Mouse (Mus musculus): ENCODE measurements around the gene Olfr1427. TPM values are rescaled to one million over a fixed set of nuclear protein-coding genes. Genes with fewer than 3 reads are reported as not detected.
"Not testable (repeated sequence)": the region's sequence is repeated elsewhere in the genome, so short reads cannot be mapped to it uniquely, and the experiment has no call there.

Olfr1427 gene
- polyA plus RNA-seq, 1 experiment: not detected

DNA sequence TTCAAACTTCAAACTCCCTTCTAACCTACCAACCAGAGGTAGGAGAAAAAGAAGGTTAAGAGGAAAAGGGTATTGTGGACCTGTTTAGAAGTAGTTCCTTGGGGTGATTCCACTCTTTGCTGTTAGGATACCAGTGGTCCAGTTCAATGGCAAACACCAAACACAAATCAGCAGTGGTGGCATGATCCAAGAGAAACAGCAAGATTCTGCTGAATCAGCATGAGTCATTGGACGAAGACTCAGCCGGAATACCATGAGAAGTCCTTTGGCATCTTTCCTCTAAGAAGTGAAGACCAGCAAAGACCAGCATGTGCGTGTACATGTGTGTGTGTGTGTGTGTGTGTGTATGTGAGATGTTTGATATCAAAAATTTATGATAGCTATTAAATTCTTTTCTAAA is 13.3 kb upstream of the Olfr1427 start:
- Histone ChIP-seq H3K27me3 (ENCODE audit: control insufficient read depth, insufficient read depth, insufficient read length) (no peaks in the 10 kb centered on the region), H3K79me2 (ENCODE audit: control insufficient read depth, insufficient read depth) (no peaks in the 10 kb centered on the region), H3K4me2 (ENCODE audit: low read depth) (no peak overlapping the region), H3ac (ENCODE audit: control insufficient read depth, insufficient read length) (no peak overlapping the region), H3K36me3 (ENCODE audit: control insufficient read depth, insufficient read depth) (no peaks in the 10 kb centered on the region), H3K4me3 (no peak overlapping the region)
- TF ChIP-seq TCF3 (IDR thresholded peaks at IDR 0.05; ENCODE audit: insufficient read length, low read depth) (no peak), CEBPB (IDR thresholded peaks at IDR 0.05; ENCODE audit: insufficient read depth, poor library complexity, severe bottlenecking) (no peak), MYOD1 (IDR thresholded peaks at IDR 0.05; ENCODE audit: control insufficient read depth in 1 of 3, insufficient read length in 2 of 3, low read depth in 2 of 3) (no peak), SRF (IDR thresholded peaks at IDR 0.05; ENCODE audit: control insufficient read depth, insufficient read length, low read depth) (no peak), MYOG (IDR thresholded peaks at IDR 0.05; ENCODE audit: control insufficient read depth in 1 of 3, insufficient read depth in 1 of 3, insufficient read length in 2 of 3, low read depth in 2 of 3) (no peak), POLR2AphosphoS2 (IDR thresholded peaks at IDR 0.05; ENCODE audit: insufficient read length, low read depth) (no peak)

DNA sequence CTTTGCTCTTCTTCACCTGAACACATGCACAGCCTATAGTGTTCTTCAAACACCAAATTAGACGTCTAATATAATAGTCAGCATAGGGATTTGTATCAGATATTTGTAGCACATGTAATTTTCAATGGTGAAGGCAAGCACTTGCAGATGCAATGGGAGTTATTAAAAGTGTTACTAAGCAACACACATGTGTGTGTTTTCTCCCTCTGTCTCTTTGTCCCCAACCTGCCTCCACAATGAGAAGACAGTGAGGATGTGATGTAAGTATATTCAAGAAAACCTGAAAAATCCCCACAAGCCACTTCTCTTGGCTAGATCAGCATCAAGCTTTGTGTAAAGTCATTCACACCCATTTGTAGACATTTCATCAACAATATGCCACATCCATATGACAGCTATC is 12.7 kb upstream of the Olfr1427 start, which contains the start of gene Olfr1428:
Gene Olfr1428, minus strand, starts transcription at position 101 of the 400 bp plus-strand sequence.
- H3ac ChIP-seq (ENCODE audit: control insufficient read depth, insufficient read length): no peak within 1 kb of the TSS
- H3K79me2 ChIP-seq (ENCODE audit: control insufficient read depth, insufficient read depth): no peaks in the 10 kb centered on the region
- H3K4me2 ChIP-seq (ENCODE audit: low read depth): no peak within 1 kb of the TSS
- no peaks in the 10 kb centered on the region for H3K27me3 ChIP-seq (ENCODE audit: control insufficient read depth, insufficient read depth, insufficient read length)
- no peak for TF ChIP-seq USF1 (IDR thresholded peaks at IDR 0.05; ENCODE audit: low read depth)
- TF ChIP-seq CEBPB (IDR thresholded peaks at IDR 0.05; ENCODE audit: insufficient read depth, poor library complexity, severe bottlenecking): no peak
- TF ChIP-seq SRF (IDR thresholded peaks at IDR 0.05; ENCODE audit: control insufficient read depth, insufficient read length, low read depth): no peak
- no peak for TF ChIP-seq MAX (IDR thresholded peaks at IDR 0.05; ENCODE audit: low read depth)
- TF ChIP-seq TCF3 (IDR thresholded peaks at IDR 0.05; ENCODE audit: insufficient read length, low read depth): no peak
- TF ChIP-seq MYOD1 (IDR thresholded peaks at IDR 0.05; ENCODE audit: control insufficient read depth in 1 of 3, insufficient read length in 2 of 3, low read depth in 2 of 3): no peak
- TF ChIP-seq TCF12 (IDR thresholded peaks at IDR 0.05; ENCODE audit: insufficient read depth, poor library complexity, severe bottlenecking): no peak
- TF ChIP-seq POLR2A (IDR thresholded peaks at IDR 0.05; ENCODE audit: insufficient read length, low read depth): no peak
- no peak for TF ChIP-seq POLR2AphosphoS2 (IDR thresholded peaks at IDR 0.05; ENCODE audit: insufficient read length, low read depth)
- TF ChIP-seq MYOG (IDR thresholded peaks at IDR 0.05; ENCODE audit: control insufficient read depth in 1 of 3, insufficient read depth in 1 of 3, insufficient read length in 2 of 3, low read depth in 2 of 3): no peak
- TF ChIP-seq E2F4 (IDR thresholded peaks at IDR 0.05; ENCODE audit: insufficient read depth): no peak
- no peak for TF ChIP-seq REST (IDR thresholded peaks at IDR 0.05; ENCODE audit: insufficient read depth, insufficient read length)
- no peaks in the 10 kb centered on the region for H3K36me3 ChIP-seq (ENCODE audit: control insufficient read depth, insufficient read depth)
- H3K4me3 ChIP-seq: no peak within 1 kb of the TSS

- H3K4me2 ChIP-seq (ENCODE audit: low read depth): no peak overlapping the region
- H3K4me3 ChIP-seq: no peak overlapping the region
- H3K79me2 ChIP-seq (ENCODE audit: control insufficient read depth, insufficient read depth): no peaks in the 10 kb centered on the region
- TF ChIP-seq MAX (IDR thresholded peaks at IDR 0.05; ENCODE audit: low read depth): no peak
- TF ChIP-seq POLR2A (IDR thresholded peaks at IDR 0.05; ENCODE audit: insufficient read length, low read depth): no peak
- no peak for TF ChIP-seq REST (IDR thresholded peaks at IDR 0.05; ENCODE audit: insufficient read depth, insufficient read length)
- TF ChIP-seq TCF12 (IDR thresholded peaks at IDR 0.05; ENCODE audit: insufficient read depth, poor library complexity, severe bottlenecking): no peak
- TF ChIP-seq POLR2AphosphoS2 (IDR thresholded peaks at IDR 0.05; ENCODE audit: insufficient read length, low read depth): no peak
- TF ChIP-seq MYOG (IDR thresholded peaks at IDR 0.05; ENCODE audit: control insufficient read depth in 1 of 3, insufficient read depth in 1 of 3, insufficient read length in 2 of 3, low read depth in 2 of 3): no peak
- TF ChIP-seq CEBPB (IDR thresholded peaks at IDR 0.05; ENCODE audit: insufficient read depth, poor library complexity, severe bottlenecking): no peak
- no peak for TF ChIP-seq SRF (IDR thresholded peaks at IDR 0.05; ENCODE audit: control insufficient read depth, insufficient read length, low read depth)
- TF ChIP-seq E2F4 (IDR thresholded peaks at IDR 0.05; ENCODE audit: insufficient read depth): no peak
- TF ChIP-seq TCF3 (IDR thresholded peaks at IDR 0.05; ENCODE audit: insufficient read length, low read depth): no peak
- no peak for TF ChIP-seq MYOD1 (IDR thresholded peaks at IDR 0.05; ENCODE audit: control insufficient read depth in 1 of 3, insufficient read length in 2 of 3, low read depth in 2 of 3)
- TF ChIP-seq USF1 (IDR thresholded peaks at IDR 0.05; ENCODE audit: low read depth): no peak
- H3K27me3 ChIP-seq (ENCODE audit: control insufficient read depth, insufficient read depth, insufficient read length): no peaks in the 10 kb centered on the region
- H3ac ChIP-seq (ENCODE audit: control insufficient read depth, insufficient read length): no peak overlapping the region
- no peaks in the 10 kb centered on the region for H3K36me3 ChIP-seq (ENCODE audit: control insufficient read depth, insufficient read depth)
Observed at GRCm38 (mm10) chr19:12113807-12114206, 10.7 kb upstream of the Olfr1427 start.

DNA sequence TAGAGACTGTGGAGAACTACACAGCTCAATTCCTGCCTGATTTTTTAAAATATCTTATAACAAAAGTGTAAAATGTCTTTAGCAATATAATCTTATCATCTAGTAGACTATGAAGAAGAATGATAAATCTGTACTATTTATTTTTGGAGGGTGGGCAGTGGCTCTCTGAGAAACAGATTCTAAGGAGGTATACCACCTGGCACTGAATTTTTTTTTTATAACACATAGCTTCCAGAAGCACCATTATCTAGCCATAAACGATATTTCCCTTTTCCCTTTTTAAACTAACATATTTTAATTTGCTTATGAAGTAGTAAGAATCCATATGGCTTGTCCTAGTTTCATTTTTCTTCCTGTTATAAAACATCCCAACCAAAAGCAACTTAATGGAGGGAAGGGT is 1.4 kb upstream of the Olfr1427 start:
- no peaks in the 10 kb centered on the region for H3K36me3 ChIP-seq (ENCODE audit: control insufficient read depth, insufficient read depth)
- H3K4me2 ChIP-seq (ENCODE audit: low read depth): no peak overlapping the region
- H3ac ChIP-seq (ENCODE audit: control insufficient read depth, insufficient read length): no peak overlapping the region
- H3K27me3 ChIP-seq (ENCODE audit: control insufficient read depth, insufficient read depth, insufficient read length): no peaks in the 10 kb centered on the region
- TF ChIP-seq MAX (IDR thresholded peaks at IDR 0.05; ENCODE audit: low read depth) (no peak), CEBPB (IDR thresholded peaks at IDR 0.05; ENCODE audit: insufficient read depth, poor library complexity, severe bottlenecking) (no peak), POLR2AphosphoS2 (IDR thresholded peaks at IDR 0.05; ENCODE audit: insufficient read length, low read depth) (no peak), POLR2A (IDR thresholded peaks at IDR 0.05; ENCODE audit: insufficient read length, low read depth) (no peak)
- no peak overlapping the region for H3K4me3 ChIP-seq
- H3K79me2 ChIP-seq (ENCODE audit: control insufficient read depth, insufficient read depth): no peaks in the 10 kb centered on the region

- no peaks in the 10 kb centered on the region for H3K27me3 ChIP-seq (ENCODE audit: control insufficient read depth, insufficient read depth, insufficient read length)
- H3K36me3 ChIP-seq (ENCODE audit: control insufficient read depth, insufficient read depth): no peaks in the 10 kb centered on the region
- H3ac ChIP-seq (ENCODE audit: control insufficient read depth, insufficient read length): no peak within 1 kb of the TSS
- no peak within 1 kb of the TSS for H3K4me3 ChIP-seq
- H3K4me2 ChIP-seq (ENCODE audit: low read depth): no peak within 1 kb of the TSS
- TF ChIP-seq SRF (IDR thresholded peaks at IDR 0.05; ENCODE audit: control insufficient read depth, insufficient read length, low read depth): no peak
- no peak for TF ChIP-seq REST (IDR thresholded peaks at IDR 0.05; ENCODE audit: insufficient read depth, insufficient read length)
- TF ChIP-seq CEBPB (IDR thresholded peaks at IDR 0.05; ENCODE audit: insufficient read depth, poor library complexity, severe bottlenecking): no peak
- no peak for TF ChIP-seq MYOG (IDR thresholded peaks at IDR 0.05; ENCODE audit: control insufficient read depth in 1 of 3, insufficient read depth in 1 of 3, insufficient read length in 2 of 3, low read depth in 2 of 3)
- no peak for TF ChIP-seq USF1 (IDR thresholded peaks at IDR 0.05; ENCODE audit: low read depth)
- TF ChIP-seq POLR2A (IDR thresholded peaks at IDR 0.05; ENCODE audit: insufficient read length, low read depth): no peak
- no peak for TF ChIP-seq TCF12 (IDR thresholded peaks at IDR 0.05; ENCODE audit: insufficient read depth, poor library complexity, severe bottlenecking)
- no peak for TF ChIP-seq MAX (IDR thresholded peaks at IDR 0.05; ENCODE audit: low read depth)
- no peak for TF ChIP-seq MYOD1 (IDR thresholded peaks at IDR 0.05; ENCODE audit: control insufficient read depth in 1 of 3, insufficient read length in 2 of 3, low read depth in 2 of 3)
- TF ChIP-seq POLR2AphosphoS2 (IDR thresholded peaks at IDR 0.05; ENCODE audit: insufficient read length, low read depth): no peak
- TF ChIP-seq TCF3 (IDR thresholded peaks at IDR 0.05; ENCODE audit: insufficient read length, low read depth): no peak
- TF ChIP-seq E2F4 (IDR thresholded peaks at IDR 0.05; ENCODE audit: insufficient read depth): no peak
- no peaks in the 10 kb centered on the region for H3K79me2 ChIP-seq (ENCODE audit: control insufficient read depth, insufficient read depth)
Observed at GRCm38 (mm10) chr19:12091913-12092312, 11.2 kb downstream of the Olfr1427 start, which contains the start of gene Olfr1426. Gene Olfr1426 (minus strand): TSS chr19:12092013.

- not testable (repeated sequence) for H3K79me2 ChIP-seq (ENCODE audit: control insufficient read depth, insufficient read depth); H3K27me3 ChIP-seq (ENCODE audit: control insufficient read depth, insufficient read depth, insufficient read length); H3ac ChIP-seq (ENCODE audit: control insufficient read depth, insufficient read length); H3K4me3 ChIP-seq; H3K4me2 ChIP-seq (ENCODE audit: low read depth); H3K36me3 ChIP-seq (ENCODE audit: control insufficient read depth, insufficient read depth)
Observed at GRCm38 (mm10) chr19:12077631-12078030, 25.5 kb downstream of the Olfr1427 start, which contains the start of gene Olfr1425. Gene Olfr1425 (minus strand): TSS chr19:12077731.

DNA sequence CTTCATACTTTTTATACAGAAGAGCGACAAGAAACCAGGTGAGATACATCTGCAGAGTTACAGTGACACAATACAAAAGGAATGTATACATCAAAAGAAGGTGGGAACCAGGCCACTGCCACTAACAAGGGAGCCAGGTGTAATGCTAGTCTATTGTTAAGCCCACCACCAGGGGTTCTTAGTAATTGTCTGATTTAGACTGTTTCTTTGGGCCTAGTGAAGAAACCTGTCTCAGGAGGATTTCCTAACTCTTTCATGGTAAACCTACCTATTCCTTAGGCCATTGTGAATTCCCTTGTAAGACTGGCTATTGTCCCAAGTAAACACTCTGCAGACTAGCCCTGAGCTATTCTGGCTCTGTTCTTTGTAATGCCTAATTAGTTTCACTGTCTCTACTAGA is 33.6 kb downstream of the Olfr1427 start:
- H3K4me2 ChIP-seq (ENCODE audit: low read depth): not testable (repeated sequence)

More for the DNA sequence above, 33.6 kb downstream of the Olfr1427 start:
- H3ac ChIP-seq (ENCODE audit: control insufficient read depth, insufficient read length); H3K27me3 ChIP-seq (ENCODE audit: control insufficient read depth, insufficient read depth, insufficient read length); H3K36me3 ChIP-seq (ENCODE audit: control insufficient read depth, insufficient read depth); H3K4me3 ChIP-seq; H3K79me2 ChIP-seq (ENCODE audit: control insufficient read depth, insufficient read depth): not testable (repeated sequence)

All from myocyte (in vitro differentiated cells).